Mouse (Mus musculus) kidney, postnatal 0 days (tissue): ENCODE results near the gene Dctd. TPM values are rescaled to one million over a fixed set of nuclear protein-coding genes. Genes with fewer than 3 reads are reported as not detected.

Experiments
- ATAC-seq: fragments of 200-750 bp; cut with Nextera tagmentation; replicated peaks from 2 replicates; pipeline ENCODE4 v1.8.0; 2017; ENCODE audit warnings: low read depth, moderate number of reproducible peaks, moderate TSS enrichment, moderate library complexity; ENCODE audit not compliant: low FRiP score
- DNase-seq: peaks from one replicate; pipeline ENCODE4 v3.0.0-alpha.2; 2016; ENCODE audit warnings: low spot score
- H3K27ac ChIP-seq: fragments of 300-500 bp; sonication (generic); 2 replicates; pipeline ENCODE4 v1.5.1; 2014; ENCODE audit warnings: mild to moderate bottlenecking
- H3K27me3 ChIP-seq: fragments of 300-500 bp; sonication (generic); 2 replicates; pipeline ENCODE4 v1.6.1; 2014; ENCODE audit warnings: low read length, mixed read lengths; ENCODE audit not compliant: insufficient read depth
- H3K36me3 ChIP-seq: fragments of 300-500 bp; sonication (generic); 2 replicates; pipeline ENCODE4 v1.6.1; 2014; ENCODE audit warnings: low read length, mixed read lengths; ENCODE audit not compliant: insufficient read depth
- H3K4me1 ChIP-seq: fragments of 300-500 bp; sonication (generic); replicated peaks from 2 replicates; pipeline ENCODE4 v1.6.1; 2014; ENCODE audit warnings: antibody characterized with exemption, low read length, mixed read lengths; ENCODE audit not compliant: insufficient read depth
- H3K4me2 ChIP-seq: fragments of 300-500 bp; sonication (generic); 2 replicates; pipeline ENCODE4 v1.6.1; 2014; ENCODE audit warnings: mild to moderate bottlenecking, low read length, moderate library complexity, mixed read lengths
- H3K4me3 ChIP-seq: fragments of 300-500 bp; sonication (generic); replicated peaks from 2 replicates; pipeline ENCODE4 v1.5.1; 2014; ENCODE audit warnings: low read depth, low read length
- H3K9ac ChIP-seq: fragments of 300-500 bp; sonication (generic); 2 replicates; pipeline ENCODE4 v1.6.1; 2014; ENCODE audit warnings: low read depth, low read length
- H3K9me3 ChIP-seq: fragments of 300-500 bp; sonication (generic); replicated peaks from 2 replicates; pipeline ENCODE4 v1.6.1; 2016; ENCODE audit warnings: low read length, inconsistent platforms, mixed read lengths
- CTCF ChIP-seq: IDR thresholded peaks from 2 replicates; pipeline ENCODE4 v1.5.1; 2016; ENCODE audit warnings: antibody characterized with exemption, low read depth, mild to moderate bottlenecking, moderate library complexity
- WGBS: fragments of 180-500 bp; shearing (Covaris S2); extraction: QIAGEN DNeasy Blood & Tissue Kit; methylation state at CpG from one replicate; pipeline ENCODE4 v1.1.7; 2014; 5-methylcytosine and 5-hydroxymethylcytosine counted together
- polyA plus RNA-seq: library from polyadenylated mRNA; unstranded; fragments of >200 nt; fragmentation: Nextera tagmentation; extraction: Ambion mirVana; gene quantifications from 2 replicates; pipeline ENCODE4 v1.2.1, GENCODE M21; 2015

The Dctd gene
- polyA plus RNA-seq, 1 experiment from 2014 or later, result 17.4 TPM

DNA sequence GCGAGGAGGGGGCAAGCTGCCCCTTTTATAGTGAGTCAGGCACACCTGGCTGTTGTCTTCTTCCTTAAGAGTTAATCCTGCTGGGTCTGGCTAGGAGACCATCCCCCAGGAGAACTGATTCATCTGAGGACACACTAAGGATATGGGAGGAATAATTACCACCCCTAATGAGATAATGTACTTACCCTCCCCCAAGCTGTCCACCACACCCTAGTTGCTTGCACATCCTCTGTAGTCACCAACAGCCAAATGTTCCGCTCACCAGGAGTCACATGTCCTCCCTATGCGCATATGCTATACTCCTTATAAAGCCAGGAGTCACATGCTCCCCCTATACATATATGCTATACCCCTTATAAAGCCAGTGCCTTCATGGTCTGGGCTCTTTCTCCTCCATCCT lies 82.1 kb downstream of the Dctd start:
- WGBS, result 97% methylated on average over 3 of the region's 3 CpGs
- Histone ChIP-seq H3K9ac (no peak overlapping the region), H3K4me2 (no peak overlapping the region), H3K9me3 (no peaks in the 10 kb centered on the region), H3K36me3 (no peaks in the 10 kb centered on the region), H3K4me3 (no peak overlapping the region), H3K27me3 (no peaks in the 10 kb centered on the region), H3K27ac (no peak overlapping the region), H3K4me1 (no peaks in the 10 kb centered on the region)
- TF ChIP-seq CTCF, result no peak
- no peak for DNase-seq
- ATAC-seq, result no peak

DNA sequence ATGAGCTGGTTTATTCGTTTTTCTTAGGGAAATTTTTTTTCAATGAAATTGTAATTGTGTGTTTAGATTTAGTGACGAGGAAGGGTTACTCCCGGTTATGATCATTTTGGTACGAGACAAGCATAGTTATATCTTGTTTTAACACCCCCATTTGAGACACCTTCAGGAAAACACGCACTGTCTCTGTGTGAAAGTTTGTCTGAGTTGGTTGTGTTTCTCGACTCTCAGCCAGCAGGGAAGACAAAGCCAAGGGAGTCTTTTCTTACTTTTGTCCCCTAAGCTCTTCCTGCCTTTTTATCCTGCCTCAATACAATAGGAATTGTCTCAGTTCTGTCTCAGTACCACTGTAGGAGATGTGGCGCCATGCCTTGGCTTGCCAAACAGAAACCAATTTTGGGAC lies 84.9 kb downstream of the Dctd start:
- H3K4me3 ChIP-seq, result no peak overlapping the region
- WGBS, result 89% methylated on average over 7 of the region's 7 CpGs
- DNase-seq (no peak), ATAC-seq (no peak)
- H3K4me2 ChIP-seq, result no peak overlapping the region
- H3K27me3 ChIP-seq, result no peaks in the 10 kb centered on the region
- H3K4me1 ChIP-seq, result no peaks in the 10 kb centered on the region
- H3K9ac ChIP-seq, result no peak overlapping the region
- no peaks in the 10 kb centered on the region for H3K36me3 ChIP-seq
- no peak overlapping the region for H3K27ac ChIP-seq
- no peak for TF ChIP-seq CTCF
- no peaks in the 10 kb centered on the region for H3K9me3 ChIP-seq

DNA sequence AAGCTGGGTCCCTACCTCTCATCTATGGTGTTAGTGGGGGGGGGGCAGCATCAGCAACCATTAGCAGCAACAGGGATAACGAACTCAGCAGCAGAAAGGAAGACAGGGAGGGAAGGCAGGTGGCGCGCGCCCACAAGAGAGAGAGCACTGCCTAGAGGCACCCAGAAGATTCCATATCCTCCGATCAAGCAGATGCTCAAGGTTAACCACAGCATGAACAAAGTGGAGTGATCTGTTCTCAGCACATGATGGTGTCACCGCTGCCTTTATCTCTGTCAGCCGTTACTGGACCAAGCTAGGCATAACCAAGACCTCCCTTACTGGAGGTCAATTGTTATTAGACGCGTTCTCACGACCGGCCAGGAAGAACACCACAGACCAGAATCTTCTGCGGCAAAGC lies 89.7 kb downstream of the Dctd start:
- H3K4me3 ChIP-seq, result no peak overlapping the region
- ATAC-seq, result no peak
- H3K9ac ChIP-seq, result no peak overlapping the region
- H3K4me2 ChIP-seq, result no peak overlapping the region
- no peak for DNase-seq
- H3K27ac ChIP-seq, result no peak overlapping the region
- H3K27me3 ChIP-seq, result no peaks in the 10 kb centered on the region
- no peaks in the 10 kb centered on the region for H3K36me3 ChIP-seq
- 93% methylated on average over 11 of the region's 12 CpGs for WGBS
- no peaks in the 10 kb centered on the region for H3K9me3 ChIP-seq
- H3K4me1 ChIP-seq, result no peaks in the 10 kb centered on the region
- no peak for TF ChIP-seq CTCF

DNA sequence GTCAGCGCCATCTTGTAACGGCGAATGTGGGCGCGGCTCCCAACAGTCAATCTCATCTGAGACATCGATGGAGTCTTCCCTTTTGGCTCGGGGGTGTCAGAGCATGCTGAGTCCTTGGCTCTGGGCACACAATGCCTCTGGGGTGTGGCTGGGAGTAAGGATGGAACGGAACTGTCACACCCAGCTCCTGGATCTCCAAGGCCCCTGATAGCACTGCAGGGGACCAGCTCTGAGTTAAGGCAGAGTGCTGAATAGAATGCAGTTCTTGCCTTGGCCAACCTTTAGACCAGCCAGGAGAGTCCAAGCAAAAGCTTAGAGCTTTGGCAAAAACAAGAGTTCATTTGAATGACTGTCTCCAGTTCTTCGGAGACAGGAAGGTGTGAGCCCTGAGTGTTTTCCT lies 97.1 kb downstream of the Dctd start:
- Histone ChIP-seq H3K4me1 (no peaks in the 10 kb centered on the region), H3K4me2 (no peak overlapping the region), H3K4me3 (no peak overlapping the region), H3K36me3 (no peaks in the 10 kb centered on the region), H3K9me3 (no peaks in the 10 kb centered on the region), H3K9ac (no peak overlapping the region), H3K27ac (no peak overlapping the region), H3K27me3 (no peaks in the 10 kb centered on the region)
- WGBS, result 93% methylated on average over 9 of the region's 9 CpGs
- ATAC-seq, result no peak
- TF ChIP-seq CTCF, result no peak
- no peak for DNase-seq

- Histone ChIP-seq H3K4me3 (no peak overlapping the region), H3K9ac (no peak overlapping the region), H3K27ac (no peak overlapping the region), H3K4me1 (no peaks in the 10 kb centered on the region), H3K9me3 (no peaks in the 10 kb centered on the region), H3K27me3 (no peaks in the 10 kb centered on the region), H3K36me3 (no peaks in the 10 kb centered on the region), H3K4me2 (no peak overlapping the region)
- DNase-seq (no peak), ATAC-seq (no peak)
- 95% methylated on average over 9 of the region's 9 CpGs for WGBS
- no peak for TF ChIP-seq CTCF
Measured at GRCm38 (mm10) chr8:48199171-48199570, 100.3 kb downstream of the Dctd start.

DNA sequence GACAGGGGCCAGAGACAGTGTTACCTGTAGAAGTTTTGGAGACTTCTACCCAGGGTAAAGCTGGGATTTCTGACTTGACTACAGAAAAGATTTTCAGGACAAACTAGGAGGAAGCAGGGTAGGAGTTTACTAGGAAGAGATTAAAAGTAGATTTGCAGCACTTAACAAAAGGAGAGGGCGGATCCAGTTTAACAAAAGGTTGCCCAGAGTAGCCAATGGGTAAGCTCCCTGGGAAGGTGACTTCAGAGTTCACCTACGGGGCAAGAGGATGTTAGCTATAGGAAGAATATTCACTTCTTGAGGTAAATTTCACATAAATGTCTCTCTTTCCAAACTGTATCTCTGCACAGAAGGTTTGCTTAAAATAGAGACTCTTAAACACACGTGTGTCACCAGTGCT lies 103.7 kb downstream of the Dctd start:
- H3K36me3 ChIP-seq, result no peaks in the 10 kb centered on the region
- H3K9ac ChIP-seq, result no peak overlapping the region
- no peak for TF ChIP-seq CTCF
- no peaks in the 10 kb centered on the region for H3K4me1 ChIP-seq
- no peak for ATAC-seq
- DNase-seq, result no peak
- no peak overlapping the region for H3K4me2 ChIP-seq
- H3K27me3 ChIP-seq, result no peaks in the 10 kb centered on the region
- no peak overlapping the region for H3K27ac ChIP-seq
- H3K4me3 ChIP-seq, result no peak overlapping the region
- WGBS, result 80% methylated on average over 3 of the region's 3 CpGs
- H3K9me3 ChIP-seq, result no peaks in the 10 kb centered on the region

Other genes with a start within 250 kb of the Dctd start
- 18.3 and 19.5 TPM in 2 replicates for gene Wwc2, start 108.2 kb upstream of the Dctd start, polyA plus RNA-seq